Mouse (Mus musculus): ENCODE data around the gene Zfp39. TPM values are rescaled to one million over a fixed set of nuclear protein-coding genes. Genes with fewer than 3 reads are reported as not detected.
"Not testable (repeated sequence)": the region's sequence is repeated elsewhere in the genome, so short reads cannot be mapped to it uniquely, and the experiment has no call there.

The Zfp39 gene
- total RNA-seq, 1 experiment from 2014 or later: 6.3 TPM

GRCm38 (mm10) chr11:58922420-58922819, 18.4 kb upstream of the Zfp39 start:
- DNase-seq: no peak

GRCm38 (mm10) chr11:58918759-58919158, 14.7 kb upstream of the Zfp39 start:
- no peak for DNase-seq

- DNase-seq: no peak
These were observed 13.8 kb upstream of the Zfp39 start, which contains the start of gene Btnl10 for GRCm38 (mm10) chr11:58917745-58918366. TSS of gene Btnl10 (plus strand) at chr11:58917908.

GRCm38 (mm10) chr11:58916879-58917744, 13.1 kb upstream of the Zfp39 start:
- DNase-seq: peak; percentile 53

GRCm38 (mm10) chr11:58914461-58915028, 10.5 kb upstream of the Zfp39 start:
- DNase-seq: no peak

GRCm38 (mm10) chr11:58913776-58914175, 9.8 kb upstream of the Zfp39 start:
- DNase-seq: no peak

- no peak for DNase-seq
These were observed 813 bp upstream of the Zfp39 start for GRCm38 (mm10) chr11:58904838-58905237.

GRCm38 (mm10) chr11:58904410-58904718, 339 bp upstream of the Zfp39 start:
- DNase-seq: no peak

- DNase-seq: no peak
These were observed 2.9 kb downstream of the Zfp39 start for GRCm38 (mm10) chr11:58901080-58901479.

- no peak for DNase-seq
These were observed 6.5 kb downstream of the Zfp39 start for GRCm38 (mm10) chr11:58897485-58897884.

GRCm38 (mm10) chr11:58894456-58894855, 9.6 kb downstream of the Zfp39 start:
- DNase-seq: no peak

GRCm38 (mm10) chr11:58890511-58890910, 13.5 kb downstream of the Zfp39 start:
- DNase-seq: no peak

- no peak for DNase-seq
These were observed 20.3 kb downstream of the Zfp39 start for GRCm38 (mm10) chr11:58883756-58884155.

- DNase-seq: no peak
These were observed 33.1 kb downstream of the Zfp39 start for GRCm38 (mm10) chr11:58870961-58871360.

GRCm38 (mm10) chr11:58867954-58868330, 36.1 kb downstream of the Zfp39 start:
- DNase-seq: no peak

- peak; percentile 78 for DNase-seq
These were observed 36.7 kb downstream of the Zfp39 start, which contains the start of gene 2810021J22Rik for GRCm38 (mm10) chr11:58867039-58867953. TSS of gene 2810021J22Rik (plus strand) at chr11:58867216.

- DNase-seq: no peak
These were observed 43.3 kb downstream of the Zfp39 start for GRCm38 (mm10) chr11:58860744-58861143.

- no peak for DNase-seq
These were observed 54.3 kb downstream of the Zfp39 start for GRCm38 (mm10) chr11:58849731-58850130.

- no peak for DNase-seq
These were observed 56.4 kb downstream of the Zfp39 start for GRCm38 (mm10) chr11:58847636-58848035.

- DNase-seq: peak; percentile 77
These were observed 57.0 kb downstream of the Zfp39 start, which contains the start of gene Gm12258 for GRCm38 (mm10) chr11:58846919-58847461. TSS of gene Gm12258 (plus strand) at chr11:58847158.

- DNase-seq: not testable (repeated sequence)
These were observed 65.1 kb downstream of the Zfp39 start, which contains the start of gene Olfr311 for GRCm38 (mm10) chr11:58838951-58839350. TSS of gene Olfr311 (plus strand) at chr11:58839251.
